Mouse (Mus musculus): ENCODE measurements around the gene Gm3854. TPM values are rescaled to one million over a fixed set of nuclear protein-coding genes. Genes with fewer than 3 reads are reported as not detected.

Gm3854 gene
- total RNA-seq (2023), result under 1 TPM; 0.50 to 0.55 TPM

DNA sequence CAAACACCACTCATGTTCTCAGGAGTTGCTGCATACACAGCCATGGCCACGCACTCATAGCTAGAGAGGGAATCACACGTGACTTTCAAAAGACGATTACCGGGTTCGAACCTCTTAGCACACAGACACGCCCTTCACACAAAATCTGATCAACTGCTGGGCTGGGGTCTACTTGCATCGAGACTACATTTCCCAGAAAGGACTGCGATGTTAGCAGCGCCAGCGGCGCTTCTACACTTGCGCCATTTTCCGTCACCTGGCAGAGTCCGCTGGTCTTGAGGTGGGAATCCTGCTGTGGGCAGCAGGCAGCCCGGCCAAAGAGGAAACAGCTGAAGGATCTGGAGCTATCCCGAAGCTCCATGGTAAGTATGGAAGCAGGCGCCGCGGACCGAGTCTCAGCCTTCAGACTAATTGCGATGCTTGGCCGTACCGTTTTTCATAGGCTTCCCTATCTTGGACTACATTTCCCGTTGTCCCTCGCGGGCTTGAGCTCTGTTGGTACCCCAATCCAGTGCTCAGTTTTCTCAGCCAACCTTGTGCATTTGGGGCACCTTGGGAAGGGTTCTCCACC is at the start of gene Gm3854:
Gene Gm3854, plus strand, starts transcription at position 259 of the 571 bp plus-strand sequence.

DNA sequence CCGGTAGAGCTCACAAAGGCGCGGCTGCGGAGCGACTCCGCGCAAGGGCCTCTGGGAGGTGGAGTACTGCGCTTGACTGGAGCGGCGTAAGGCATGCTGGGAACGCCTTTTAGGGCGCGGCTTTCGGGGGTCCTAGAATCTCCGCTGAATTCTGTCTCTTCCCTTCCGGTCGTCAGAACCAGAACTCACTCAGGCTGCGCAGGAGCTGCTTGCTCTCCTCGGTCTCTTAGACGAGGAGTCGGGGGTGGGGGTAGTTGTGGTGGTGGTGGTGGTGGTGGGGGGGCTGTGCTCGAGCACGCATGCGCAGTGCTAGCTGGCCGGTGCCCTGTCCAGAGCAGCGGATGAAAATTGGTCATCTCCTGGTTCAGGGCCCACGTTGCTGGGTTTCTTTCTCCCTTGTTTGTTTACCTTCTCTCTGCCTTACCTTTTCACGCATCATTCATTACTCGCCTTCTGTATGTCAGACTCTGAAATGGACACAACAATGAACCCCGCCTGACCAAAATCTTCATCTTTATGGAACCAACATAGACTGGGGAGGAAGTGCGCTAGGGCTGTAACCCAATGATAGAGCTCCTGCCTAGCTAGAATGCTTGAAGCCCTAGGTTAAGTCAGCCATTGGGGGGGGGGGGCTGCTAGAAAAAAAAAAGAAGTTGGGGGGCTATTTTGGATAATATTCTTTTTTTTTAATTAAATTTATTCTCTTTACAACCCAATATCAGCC is 12.2 kb upstream of the Gm3854 start, which contains the start of gene Zfp583:
Gene Zfp583, minus strand, starts transcription at position 53 of the 724 bp plus-strand sequence.

DNA sequence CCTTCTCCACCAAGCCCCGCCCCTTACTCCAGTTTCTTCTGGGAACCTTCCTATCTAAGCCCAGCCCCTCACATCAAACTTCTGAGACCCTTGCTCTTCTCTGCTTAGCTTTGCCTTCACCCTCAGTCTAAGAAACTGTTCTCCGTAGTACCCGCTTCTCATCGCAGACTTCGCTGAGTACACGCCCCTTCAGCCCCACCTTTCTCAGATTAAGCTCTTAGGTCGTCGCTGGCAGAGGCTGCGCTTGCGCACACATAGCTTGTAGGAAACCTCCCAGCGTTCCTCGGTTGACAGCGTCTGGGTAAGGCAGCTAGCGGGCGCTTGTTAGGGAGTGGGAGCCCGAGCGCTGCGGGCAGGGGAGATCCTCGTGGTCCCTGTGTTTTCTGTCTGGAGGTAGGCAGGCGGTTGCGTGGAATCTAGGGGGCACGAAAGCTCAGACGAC is 19.5 kb downstream of the Gm3854 start, which contains the start of gene Zfp78:
Gene Zfp78, plus strand, starts transcription at position 234 of the 442 bp plus-strand sequence.

DNA sequence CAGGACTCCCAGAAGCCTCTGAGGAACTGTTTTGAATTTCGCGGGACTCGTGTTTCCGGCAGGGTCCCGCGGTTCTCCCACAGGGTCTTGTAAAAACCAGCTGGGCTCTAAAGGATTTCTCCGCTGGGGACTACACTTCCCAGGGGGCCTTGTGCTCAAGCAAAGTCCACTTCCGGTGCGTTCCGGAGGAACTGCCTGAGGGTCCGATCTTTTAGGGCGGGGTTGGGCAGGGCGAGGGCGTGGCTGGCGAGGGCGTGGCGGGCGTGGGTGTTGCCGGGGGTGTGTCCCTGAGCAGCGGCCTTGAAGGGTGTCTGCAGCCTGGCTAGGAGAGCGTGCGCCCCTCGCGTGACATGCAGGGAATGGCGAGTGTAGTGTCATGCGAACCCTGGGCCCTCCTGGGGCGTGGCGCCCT is 39.5 kb downstream of the Gm3854 start, which contains the start of gene Zfp28:
Gene Zfp28, plus strand, starts transcription at position 252 of the 412 bp plus-strand sequence.

DNA sequence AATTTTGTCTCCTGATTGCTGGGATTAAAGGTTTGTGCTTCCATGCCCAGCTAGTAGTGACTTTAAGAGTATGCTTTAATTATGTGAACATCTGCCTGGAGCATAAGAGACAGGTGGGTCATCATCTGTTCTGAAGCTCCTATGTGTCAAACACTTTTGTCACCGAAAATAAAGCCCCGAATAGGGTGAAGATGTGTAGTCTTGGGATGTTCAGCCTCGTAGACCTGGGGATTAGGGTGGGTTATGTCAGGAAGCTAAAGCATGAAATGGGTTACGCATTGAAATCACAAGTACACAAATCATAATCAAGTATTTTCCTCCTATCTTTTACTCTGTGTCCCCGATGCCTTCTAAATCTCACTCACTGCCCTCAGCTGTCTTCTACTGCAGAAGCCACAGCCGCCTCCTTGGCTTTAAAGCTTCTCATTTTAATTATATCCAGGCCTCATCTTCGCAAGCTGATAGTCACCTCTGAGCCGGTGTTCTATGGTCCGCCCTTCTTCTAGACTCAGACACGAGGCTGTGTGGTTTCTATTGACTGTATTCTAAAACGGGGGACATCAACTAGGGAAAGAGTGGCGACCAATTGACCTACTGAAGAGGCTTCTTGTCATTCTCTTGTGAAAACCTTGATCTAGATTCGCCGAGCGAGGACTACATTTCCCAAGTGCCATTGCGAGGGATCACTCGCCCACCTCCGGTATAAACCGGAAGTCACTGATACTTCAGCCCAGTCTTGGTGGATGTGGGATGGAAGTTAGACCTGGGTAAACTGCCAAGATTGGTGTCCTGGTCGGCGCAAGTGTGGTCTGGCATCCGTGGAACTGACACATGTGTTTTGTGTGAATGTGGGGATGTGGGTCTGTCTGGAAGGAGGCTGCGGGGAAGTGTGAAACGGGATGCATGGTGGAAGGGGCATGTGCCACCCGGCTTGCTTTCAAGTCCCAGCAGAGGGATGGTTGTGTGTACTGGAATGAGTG is 54.7 kb downstream of the Gm3854 start, which contains the start of gene Smim17:
Gene Smim17, plus strand, starts transcription at position 720 of the 980 bp plus-strand sequence.

Other genes starting within 250 kb of the Gm3854 start
- gene Zfp787, start 187.8 kb upstream of the Gm3854 start, total RNA-seq (2023), result 10 to 100 TPM; 26.3 to 35.3 TPM
- 10 to 100 TPM; 29.4 to 32.8 TPM for gene Zfp444, start 171.5 kb upstream of the Gm3854 start, total RNA-seq (2023)
- not detected for gene Galp, start 146.7 kb upstream of the Gm3854 start, total RNA-seq (2023)
- not detected for gene Zscan5b, start 121.5 kb upstream of the Gm3854 start, total RNA-seq (2023)
- gene Epp13, start 91.0 kb upstream of the Gm3854 start, total RNA-seq (2023), result not detected
- gene Zfp667, start 57.2 kb upstream of the Gm3854 start, total RNA-seq (2023), result 1 to 10 TPM; 6.7 TPM
- gene Zfp583, start 12.5 kb upstream of the Gm3854 start, total RNA-seq (2023), result 1 to 10 TPM; 2.0 to 2.7 TPM
- gene Zfp78, start 19.5 kb downstream of the Gm3854 start, total RNA-seq (2023), result 1 to 10 TPM; 2.2 to 3.1 TPM
- gene Zfp28, start 39.5 kb downstream of the Gm3854 start, total RNA-seq (2023), result 1 to 10 TPM; 5.5 to 7.0 TPM
- not detected for gene Smim17, start 55.0 kb downstream of the Gm3854 start, total RNA-seq (2023)
- gene Gm20715, start 66.5 kb downstream of the Gm3854 start, total RNA-seq (2023), result under 1 TPM; 0.15 to 0.18 TPM
- not detected for gene Olfr1344, start 94.9 kb downstream of the Gm3854 start, total RNA-seq (2023)
- gene Olfr1336, start 112.4 kb downstream of the Gm3854 start, total RNA-seq (2023), result not detected
- not detected for gene Olfr1346, start 123.3 kb downstream of the Gm3854 start, total RNA-seq (2023)
- not detected for gene Olfr5, start 143.2 kb downstream of the Gm3854 start, total RNA-seq (2023)
- gene Olfr1347, start 156.0 kb downstream of the Gm3854 start, total RNA-seq (2023), result not detected
- gene Olfr1348, start 165.0 kb downstream of the Gm3854 start, total RNA-seq (2023), result not detected
- gene Olfr1349, start 179.2 kb downstream of the Gm3854 start, total RNA-seq (2023), result not detected
- not detected for gene Olfr1350, start 221.1 kb downstream of the Gm3854 start, total RNA-seq (2023)

All from T-cell, adult 66 days (primary cell).